Mouse (Mus musculus): ENCODE measurements at regions not wholly inside any gene's neighbourhood (a gene's known extent, or its start where the extent isn't known, plus 50 kb on each side); places are given as distances from the start of the nearest gene placed in this dataset.

DNA sequence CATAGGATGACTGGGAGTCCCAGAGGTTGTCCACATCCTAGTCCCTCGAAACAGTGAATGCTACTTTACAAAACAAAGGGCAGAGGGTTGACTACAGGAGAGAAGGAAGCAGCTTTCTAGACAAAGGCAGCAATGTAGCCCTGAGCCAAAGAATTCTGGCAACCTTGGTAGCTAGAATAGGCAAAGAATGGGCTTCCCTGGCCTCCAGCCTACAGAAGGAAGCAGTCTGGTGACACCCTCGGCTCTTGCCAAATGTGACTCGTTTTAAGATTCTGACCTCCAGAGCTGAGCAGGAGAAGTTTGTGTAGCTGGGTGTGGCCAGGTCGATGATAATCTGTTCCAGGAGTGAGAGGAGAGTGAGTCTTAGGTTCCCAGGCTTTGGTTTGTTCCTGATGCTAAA is 279.1 kb downstream of the Uaca start:
- no peak for TF ChIP-seq CTCF (IDR thresholded peaks at IDR 0.05; ENCODE audit: extremely low read depth, insufficient read depth, low read length)
- no peak for TF ChIP-seq POLR2A (IDR thresholded peaks at IDR 0.05; ENCODE audit: extremely low read depth, insufficient read depth, low read length)
